Mouse (Mus musculus): ENCODE data around the gene Sag.

- TF ChIP-seq CTCF (IDR thresholded peaks at IDR 0.05; ENCODE audit: low read depth) (no peak), EP300 (IDR thresholded peaks at IDR 0.05; ENCODE audit: low read depth) (no peak)
Observed at GRCm38 (mm10) chr1:87882554-87882953, 79.1 kb downstream of the Sag start.
